Mouse (Mus musculus) layer of hippocampus, adult 8-10 months (tissue): ENCODE measurements around the gene Prima1. TPM values are rescaled to one million over a fixed set of nuclear protein-coding genes. Genes with fewer than 3 reads are reported as not detected.

Experiments
- DNase-seq, 2 experiments: peaks; one replicate each; pipeline ENCODE4 v3.0.0; 2022; ENCODE audit warnings: low spot score in 2 of 2
- total RNA-seq, 4 experiments: library from RNA; stranded (reverse); gene quantifications; 2 replicates each; pipeline ENCODE4 v1.2.4; 2022

Gene Prima1
- total RNA-seq, 4 experiments from 2014 or later: 4.1 to 7.1 (median 5.0) TPM

DNA sequence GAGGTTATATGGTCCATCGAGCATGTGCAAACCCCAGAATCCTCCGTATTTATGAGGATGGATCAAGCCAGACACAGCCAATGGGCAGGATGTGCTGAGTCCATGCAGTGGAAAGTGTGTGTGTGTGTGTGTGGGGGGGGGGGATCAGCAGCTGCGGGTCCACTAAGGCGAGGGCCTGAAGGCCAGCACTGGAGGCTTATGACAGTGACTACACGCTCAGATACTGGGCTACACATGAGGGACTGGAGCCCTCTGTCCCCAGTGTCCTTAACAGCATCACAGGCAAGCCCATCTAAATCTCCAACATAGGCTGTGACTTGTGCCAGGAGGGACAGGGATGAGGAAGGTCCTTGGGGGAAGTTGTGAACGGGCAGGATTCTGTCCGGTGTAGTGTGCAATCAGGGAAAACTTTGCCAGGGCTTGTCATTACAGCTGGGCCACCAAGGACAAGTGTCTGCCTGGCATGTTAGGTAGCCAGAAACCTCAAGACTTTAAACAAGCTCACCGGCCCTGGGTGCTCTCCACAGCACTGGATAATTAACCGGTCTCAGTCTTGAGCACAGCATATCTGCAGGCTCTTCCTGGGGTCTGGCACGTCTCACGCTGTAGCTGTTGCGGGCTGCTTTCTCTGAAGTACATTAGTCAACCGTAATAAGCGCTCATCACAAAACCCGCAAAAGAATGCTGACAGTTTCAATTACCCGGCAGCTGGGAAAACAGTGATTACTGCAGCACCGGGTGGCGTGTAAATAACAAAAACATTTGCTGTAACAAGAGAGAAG lies 84.6 kb downstream of the Prima1 start:
- no peak for DNase-seq

- DNase-seq: no peak
Measured at GRCm38 (mm10) chr12:103155406-103155805, 86.5 kb downstream of the Prima1 start.

DNA sequence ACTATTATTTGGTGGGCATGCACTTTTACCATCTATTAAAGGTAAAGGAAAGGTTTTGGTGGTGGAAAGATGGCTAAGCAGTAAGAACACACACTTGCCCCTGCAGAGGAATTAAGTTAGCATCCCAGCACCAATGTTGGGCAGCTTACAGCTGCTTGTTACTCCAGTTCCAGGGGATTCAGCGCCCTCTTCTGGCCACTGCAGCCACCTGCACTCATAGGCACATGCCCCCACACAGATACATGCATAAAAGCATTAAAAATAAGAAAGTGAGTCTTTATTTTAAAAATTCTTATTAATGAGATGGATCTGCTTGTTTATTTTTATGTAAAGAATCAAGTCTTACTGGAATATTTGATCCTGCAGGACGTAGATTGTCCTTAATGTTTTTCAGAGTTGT lies 87.0 kb downstream of the Prima1 start:
- no peak for DNase-seq

GRCm38 (mm10) chr12:103150247-103150646 lies 91.7 kb downstream of the Prima1 start:
- DNase-seq: no peak

Other genes starting within 250 kb of the Prima1 start
- gene Fam181a, start 68.8 kb upstream of the Prima1 start, total RNA-seq: 1 to 10 TPM; 2.0 to 3.3 (median 2.3) TPM
- 1 to 10 TPM; 2.3 to 3.4 (median 2.6) TPM for gene Asb2, start 113.9 kb upstream of the Prima1 start, total RNA-seq
- 10 to 100 TPM; 26.6 to 51.6 (median 39.1) TPM for gene Otub2, start 146.5 kb upstream of the Prima1 start, total RNA-seq
- gene 9330161L09Rik, start 165.7 kb upstream of the Prima1 start, total RNA-seq: 1 to 10 TPM; 1.9 to 4.8 (median 2.9) TPM
- 100 to 1,000 TPM; 232 to 260 (median 242) TPM for gene Ddx24, start 183.7 kb upstream of the Prima1 start, total RNA-seq
- gene Ifi27, start 192.1 kb upstream of the Prima1 start, total RNA-seq: 100 to 1,000 TPM; 117 to 188 (median 137) TPM
- gene Ifi27l2a, start 201.5 kb upstream of the Prima1 start, total RNA-seq: 10 to 100 TPM in 1 of 4 experiments, 1 to 10 TPM in 2, not detected in 1; 2.8 to 33.0 (median 8.6) TPM
- not detected for gene Ifi27l2b, start 215.1 kb upstream of the Prima1 start, total RNA-seq